Mouse (Mus musculus) retina, postnatal 1 day (tissue): Measurements from ENCODE around the gene Jaml.
"Not testable (repeated sequence)": the region's sequence is repeated elsewhere in the genome, so short reads cannot be mapped to it uniquely, and the experiment has no call there.

Experiments
- DNase-seq: peaks from one replicate; pipeline ENCODE4 v3.0.0-alpha.2; 2012

The Jaml gene

DNA sequence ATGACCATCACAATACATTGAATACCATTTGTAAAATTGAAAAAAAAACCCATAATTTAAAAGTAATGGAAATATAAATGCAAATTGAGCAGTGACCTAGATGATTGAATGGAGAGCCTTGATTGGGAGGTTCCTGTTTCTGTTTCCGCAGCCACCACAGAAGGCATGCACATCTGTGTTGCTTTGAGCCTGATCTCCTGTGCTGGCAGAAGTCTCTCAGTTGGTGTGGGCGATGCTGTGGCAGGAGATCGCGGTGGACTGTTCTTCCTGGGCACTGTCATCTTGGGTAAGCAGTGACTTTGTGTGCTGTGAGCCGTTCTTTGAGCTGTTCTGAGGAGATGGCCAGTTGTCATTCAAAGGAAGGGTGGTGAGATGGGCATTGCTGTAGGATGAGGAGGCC lies at the start of gene Jaml:
Gene Jaml (plus strand): TSS at position 173 of the 400 bp plus-strand sequence.
- DNase-seq: no peak

- no peak for DNase-seq
These were observed 48.6 kb upstream of the Jaml start for GRCm38 (mm10) chr9:45030341-45030740.

GRCm38 (mm10) chr9:45032261-45032660 lies 46.7 kb upstream of the Jaml start:
- DNase-seq: no peak

GRCm38 (mm10) chr9:45034526-45034925 lies 44.5 kb upstream of the Jaml start:
- DNase-seq: no peak

DNA sequence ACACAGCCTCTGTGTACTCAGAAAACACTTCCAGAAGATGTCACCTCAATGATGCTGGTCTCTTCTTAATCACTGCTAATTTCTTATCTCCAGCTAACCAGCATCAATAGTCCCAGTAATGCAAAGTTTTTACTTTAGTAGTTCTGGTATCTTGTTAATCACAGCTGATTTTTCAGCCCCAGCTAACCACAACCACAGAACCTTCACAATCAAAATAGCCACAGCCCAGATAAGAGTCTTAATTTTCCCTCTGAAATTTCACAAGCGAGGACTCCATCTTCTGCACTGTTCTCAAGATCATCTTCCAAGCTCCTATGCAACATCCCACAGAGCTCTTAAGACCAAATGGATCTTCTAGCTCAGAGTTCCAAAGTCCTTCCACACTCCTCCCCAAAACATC lies 41.2 kb upstream of the Jaml start:
- not testable (repeated sequence) for DNase-seq

- DNase-seq: no peak
These were observed 39.5 kb upstream of the Jaml start, which contains the start of gene Mpzl2 for GRCm38 (mm10) chr9:45039499-45039898. Gene Mpzl2 (plus strand): TSS chr9:45039799.

DNA sequence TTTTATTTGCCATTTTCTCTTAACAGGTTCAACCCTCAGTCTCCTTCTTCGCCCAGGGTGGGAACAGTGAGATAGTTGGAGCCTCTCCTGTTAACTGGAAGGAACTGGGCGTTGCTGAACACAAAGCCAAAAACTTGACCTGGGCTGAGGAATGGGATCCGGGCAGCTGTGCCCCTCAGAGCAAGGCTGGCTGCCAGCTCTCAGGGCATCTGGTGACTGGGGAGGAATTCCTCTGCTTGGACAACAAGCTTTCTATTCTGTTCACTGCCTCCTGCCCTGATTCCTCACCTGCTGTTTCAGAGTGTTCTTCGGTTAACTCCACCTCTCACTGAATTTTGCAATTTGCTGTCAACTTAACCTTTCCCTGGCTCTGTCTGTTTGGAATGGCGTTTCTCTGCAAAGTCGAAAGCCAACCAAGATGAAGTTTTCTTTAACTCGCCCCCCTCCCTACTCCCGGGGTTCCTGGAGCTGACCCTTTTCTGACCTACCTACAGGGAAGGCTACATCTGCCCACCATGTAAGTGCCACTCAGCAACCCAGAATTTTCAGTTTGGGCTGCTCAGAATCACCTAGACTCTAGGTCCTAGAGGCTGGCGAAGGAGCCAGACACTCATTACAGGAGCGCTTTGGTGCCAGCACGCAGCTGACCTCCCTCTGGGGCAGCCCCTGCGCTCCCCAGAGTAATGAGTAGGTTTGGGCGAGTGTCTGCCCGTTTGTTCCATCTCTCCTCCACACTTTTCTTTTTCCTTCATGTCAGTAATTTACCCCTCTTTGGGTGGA lies 38.7 kb upstream of the Jaml start:
- DNase-seq: no peak

- peak; percentile 15 for DNase-seq
These were observed 37.7 kb upstream of the Jaml start for GRCm38 (mm10) chr9:45041131-45041838.

DNA sequence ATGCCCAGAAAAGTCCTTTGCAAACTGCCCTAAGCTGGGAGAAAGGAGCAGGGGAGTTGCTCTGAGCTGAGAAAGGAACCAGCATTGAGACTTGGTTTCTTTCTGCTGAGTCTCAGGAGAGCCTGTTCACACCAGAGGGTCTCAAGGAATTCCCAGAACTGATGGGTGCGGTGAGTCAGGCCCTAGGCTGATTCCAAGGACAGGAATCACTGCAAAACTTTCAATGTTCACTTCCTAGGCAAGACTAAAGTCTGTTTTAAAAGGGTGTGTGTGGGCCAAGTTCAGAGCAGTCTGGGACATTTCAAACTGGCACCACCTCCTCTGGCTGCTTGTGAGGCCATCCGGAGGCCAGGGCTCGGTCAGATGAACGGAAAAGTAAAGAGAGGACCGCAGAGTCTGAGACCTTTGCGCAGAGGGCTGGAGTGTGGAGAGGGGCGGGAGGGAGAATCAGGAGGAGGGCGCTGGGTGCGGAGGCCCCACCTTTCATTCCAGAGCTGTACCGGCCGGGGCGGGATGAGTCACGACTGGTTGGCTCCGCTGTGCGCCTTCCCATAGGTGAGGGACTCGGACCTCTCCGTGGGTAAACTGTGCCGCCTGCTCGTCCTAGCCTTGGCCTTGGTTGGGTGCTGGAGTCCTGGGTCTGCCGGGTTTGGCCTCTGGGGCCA lies 36.8 kb upstream of the Jaml start:
- DNase-seq: no peak

GRCm38 (mm10) chr9:45042947-45043346 lies 36.0 kb upstream of the Jaml start:
- DNase-seq: no peak

- DNase-seq: no peak
These were observed 32.0 kb upstream of the Jaml start for GRCm38 (mm10) chr9:45046973-45047372.

DNA sequence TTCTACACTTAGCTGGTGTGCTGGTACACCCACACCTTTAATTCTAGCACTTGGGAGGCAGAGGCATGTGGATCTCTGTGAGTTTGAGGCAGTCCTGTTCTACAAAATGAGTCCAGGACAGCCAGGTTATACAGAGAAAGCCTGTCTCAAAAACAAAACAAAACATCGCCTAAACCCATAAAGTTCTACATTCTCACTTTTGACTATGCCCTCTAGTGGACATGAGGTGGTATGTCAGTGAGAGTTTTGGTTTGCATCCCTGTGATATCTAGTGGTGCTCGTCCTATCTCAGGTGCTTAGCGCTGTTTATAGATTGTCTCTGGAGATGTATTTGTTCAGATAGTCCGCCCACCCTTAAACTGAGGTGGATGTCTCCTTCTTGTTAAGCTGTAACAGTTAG lies 30.5 kb upstream of the Jaml start:
- DNase-seq: peak; percentile 56

GRCm38 (mm10) chr9:45049731-45050130 lies 29.3 kb upstream of the Jaml start:
- DNase-seq: no peak

GRCm38 (mm10) chr9:45050301-45050700 lies 28.7 kb upstream of the Jaml start:
- no peak for DNase-seq

DNA sequence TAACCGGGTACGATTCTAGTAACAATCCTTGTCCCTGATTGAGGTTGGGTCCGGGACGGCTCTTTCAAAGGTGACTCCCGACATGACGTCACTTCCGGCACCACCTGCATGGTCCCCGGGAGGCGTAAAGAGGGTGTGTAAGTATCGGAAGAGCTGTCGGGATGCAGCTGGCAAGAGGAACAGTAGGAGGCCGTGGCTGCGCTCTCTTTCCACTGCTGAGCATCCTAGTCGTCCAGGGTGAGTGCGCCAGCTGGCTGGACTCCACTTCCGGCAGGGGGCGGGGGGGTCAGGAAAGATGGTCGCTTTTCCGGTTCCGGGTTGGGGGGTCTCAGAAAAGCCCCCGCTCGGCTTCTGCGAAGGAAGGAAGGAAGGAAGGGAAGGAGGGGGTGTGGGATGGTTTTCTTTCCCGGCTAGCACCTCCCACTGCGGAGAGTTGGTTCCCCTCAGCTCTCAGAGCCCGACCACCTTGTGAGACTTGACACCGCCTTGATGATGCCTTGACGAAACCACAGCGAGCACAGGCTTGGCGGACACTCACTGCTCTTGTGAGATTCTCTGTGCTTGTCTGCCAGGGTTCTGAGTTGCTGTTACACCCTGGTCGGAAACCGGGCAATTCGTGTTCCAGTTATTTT lies 23.8 kb upstream of the Jaml start, which contains the start of gene Mpzl3:
Gene Mpzl3 (plus strand): TSS at position 105 of the 632 bp plus-strand sequence.
- peak; percentile 97 for DNase-seq

DNA sequence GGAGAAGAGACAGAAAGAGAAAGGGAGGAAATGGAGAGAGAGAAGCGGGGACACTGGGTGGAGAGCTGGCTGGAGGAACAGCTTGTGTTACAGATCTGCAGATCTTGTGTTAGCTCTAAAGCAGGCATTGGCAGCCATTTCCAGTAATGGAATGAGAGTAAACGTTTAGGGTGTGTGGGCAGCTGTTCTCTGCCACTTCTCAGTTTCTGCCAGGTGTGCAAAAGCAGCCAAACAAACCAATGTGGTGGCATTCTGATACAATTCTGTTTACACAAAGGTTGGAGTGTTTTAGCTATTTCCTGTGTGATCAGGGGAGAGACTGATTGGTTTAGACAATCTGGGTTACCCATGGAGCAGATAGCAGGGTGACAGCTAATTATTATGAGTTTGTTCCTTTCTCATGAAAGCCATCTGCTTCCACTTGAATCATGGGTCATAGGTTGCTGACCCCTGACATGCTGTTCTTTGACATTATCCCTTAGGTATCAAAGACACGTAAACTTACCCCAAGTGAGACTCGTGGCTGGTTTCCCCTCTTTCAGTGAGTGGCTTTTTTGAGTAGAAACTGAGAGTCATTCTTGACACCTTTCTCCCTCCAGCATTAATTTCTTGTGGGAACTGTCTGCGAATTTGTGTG lies 20.6 kb upstream of the Jaml start:
- no peak for DNase-seq

DNA sequence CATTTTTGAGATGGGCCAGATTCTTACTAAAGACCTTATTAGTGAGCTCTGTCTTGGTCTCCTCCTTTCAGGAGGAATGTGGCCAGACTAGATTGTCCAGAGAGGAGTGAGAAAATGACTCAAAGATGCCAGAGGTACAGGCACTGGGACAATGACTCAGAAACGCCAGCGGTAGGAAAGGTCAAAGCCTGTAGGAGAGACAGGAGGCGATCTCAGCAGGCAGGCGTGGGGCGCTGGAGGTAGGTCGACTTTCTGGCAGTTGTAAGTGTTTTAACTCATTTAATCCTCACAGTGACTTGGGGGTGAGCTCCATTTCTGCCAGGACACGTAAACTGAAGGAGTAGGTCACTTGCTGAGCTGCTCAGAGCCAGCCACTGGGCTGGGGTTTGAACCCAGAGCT lies 18.8 kb upstream of the Jaml start:
- no peak for DNase-seq

DNA sequence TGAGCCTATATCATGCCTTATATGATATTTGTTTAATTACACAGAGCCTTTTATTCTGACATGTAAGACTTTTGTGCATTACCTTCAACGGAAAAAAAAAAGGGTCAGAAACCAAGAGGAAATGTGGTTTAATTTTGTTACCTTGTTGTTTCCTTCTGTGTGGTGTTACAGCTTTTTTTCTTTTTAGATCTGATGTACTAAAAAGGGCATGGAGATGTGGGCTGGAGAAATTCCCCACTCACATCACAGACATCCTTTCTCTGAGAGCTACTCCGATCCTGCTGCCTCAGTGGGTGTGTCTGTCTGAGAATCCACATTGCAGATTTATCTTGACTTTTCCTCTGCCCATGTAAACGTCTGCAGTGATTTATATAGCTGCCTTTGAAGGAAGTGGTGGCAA lies 16.3 kb upstream of the Jaml start:
- no peak for DNase-seq

DNA sequence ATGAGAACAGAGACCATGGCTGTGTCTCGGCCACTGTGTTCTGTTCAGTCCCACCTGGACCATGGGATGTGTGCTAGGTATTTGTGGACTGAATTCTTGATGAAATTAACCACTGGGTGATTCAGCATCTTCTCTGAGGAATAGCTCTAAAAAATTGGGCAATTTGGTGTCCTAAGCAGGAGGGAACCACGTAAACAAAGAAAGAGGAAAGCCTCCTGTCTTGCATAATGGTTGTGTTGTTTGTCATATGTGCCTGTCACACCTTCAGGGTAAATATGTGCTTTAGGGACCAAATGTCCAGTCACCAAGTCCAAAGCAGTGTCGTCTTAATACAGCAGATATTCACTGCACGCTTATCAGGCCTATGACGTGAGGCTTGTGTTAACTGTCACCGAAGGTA lies 14.6 kb upstream of the Jaml start:
- DNase-seq: no peak

DNA sequence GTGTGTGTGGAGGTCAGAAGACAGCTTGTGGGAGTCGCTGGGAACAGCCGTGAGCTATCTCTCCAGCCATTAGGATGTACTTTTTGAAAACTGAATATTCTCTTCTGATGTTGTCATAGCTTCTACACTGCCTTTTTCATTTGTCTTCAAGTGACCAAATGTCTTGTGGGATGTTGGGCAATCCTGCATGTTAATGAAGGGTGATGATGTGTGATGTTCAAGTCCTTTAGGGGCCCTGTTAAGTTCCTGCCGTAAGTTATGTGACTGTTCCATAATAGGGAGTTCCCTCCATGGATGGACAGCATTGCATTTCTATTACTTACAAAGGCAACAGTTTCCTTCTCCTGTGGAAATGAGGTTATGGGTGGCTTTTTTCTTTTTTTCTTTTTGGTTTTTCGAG lies 12.2 kb upstream of the Jaml start:
- no peak for DNase-seq

DNA sequence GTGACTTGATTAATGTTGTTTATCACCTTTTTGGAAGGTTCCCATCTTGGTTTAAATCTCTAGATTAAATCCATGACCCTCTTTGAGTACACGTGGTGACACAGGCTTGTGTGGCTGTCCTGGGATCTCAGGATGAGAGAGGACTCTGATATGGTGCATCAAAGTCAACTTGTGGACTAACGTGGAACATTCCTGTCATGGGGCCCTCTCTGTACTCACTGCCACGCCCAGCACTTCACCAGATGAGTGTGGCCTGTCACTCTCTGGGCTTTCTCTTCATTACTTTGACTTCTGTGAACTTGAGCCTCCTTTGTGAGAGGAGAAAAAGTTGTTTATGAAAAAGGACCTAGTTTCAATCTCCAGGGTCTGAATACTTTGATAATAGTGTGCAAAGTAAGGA lies 7.2 kb upstream of the Jaml start:
- no peak for DNase-seq

DNA sequence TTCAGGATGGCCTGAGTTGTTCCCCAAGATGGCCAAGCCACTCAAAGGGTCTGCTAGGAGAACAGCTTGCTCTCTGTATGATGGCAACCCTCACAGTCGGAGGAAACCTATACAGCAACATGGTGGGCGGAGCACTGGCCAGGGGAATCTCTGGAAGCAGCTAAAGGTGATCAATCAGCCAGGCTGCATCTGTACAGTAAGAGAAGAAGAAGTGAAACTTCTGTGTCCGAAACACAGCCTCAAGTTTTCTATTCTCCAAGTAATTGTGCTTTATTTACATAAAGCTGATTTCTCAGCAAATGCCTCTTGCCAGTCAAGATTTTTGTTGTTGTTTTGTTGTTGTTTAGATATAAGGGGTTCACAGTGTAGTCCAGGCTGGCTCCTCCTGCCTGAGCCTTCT lies 1.1 kb upstream of the Jaml start:
- no peak for DNase-seq

- DNase-seq: no peak
These were observed 4.1 kb downstream of the Jaml start for GRCm38 (mm10) chr9:45083132-45083531.
